Comparison of ENCODE assay signal across 8 mouse cellular contexts in the genomic region with DNA sequence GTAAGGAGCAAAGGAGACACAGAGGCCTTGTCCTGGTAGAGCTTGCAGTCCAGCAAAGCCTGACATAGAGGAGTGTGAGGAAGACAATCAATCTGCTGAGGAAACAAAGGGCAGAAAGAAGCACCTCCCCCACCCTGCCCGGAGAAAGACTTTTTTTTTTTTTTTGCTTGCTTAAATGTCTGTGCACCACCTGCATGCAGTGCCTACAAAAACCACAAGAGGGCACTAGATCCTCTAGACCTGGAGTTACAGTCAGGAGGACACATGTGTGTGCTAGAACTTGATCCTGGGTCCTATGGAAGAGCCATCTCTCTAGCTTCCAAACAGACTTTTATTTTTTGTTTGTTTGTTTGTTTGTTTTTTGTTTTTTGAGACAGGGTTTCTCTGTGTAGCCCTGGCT. TPM values are rescaled to one million over a fixed set of nuclear protein-coding genes. Genes with fewer than 3 reads are reported as not detected.
DNase-seq lines count a peak whose midpoint lies in the region; ATAC-seq and TF ChIP-seq lines count a peak whose summit lies in the region.
"Had no signal": no experiment of that assay in that cellular context is flagged by ENCODE, and none has a peak within 500 bp of the region (broad histone marks: within the 10 kb centered on the region; RNA-seq: fewer than 3 reads in every experiment).

No protein-coding gene starts in this region.

- H3K4me3 ChIP-seq in intestine, postnatal 0 days (ENCODE audit: low read depth, low read length), result no peak overlapping the region
- no peak overlapping the region for H3K4me3 ChIP-seq in intestine, embryonic 15.5 days (replicated peaks)
- H3K4me3 ChIP-seq in CH12.LX (replicated peaks in 1 of 3; ENCODE audit: low read depth in 2 of 3, low read length in 2 of 3, poor library complexity in 1 of 3), result no peak overlapping the region
- no peak overlapping the region for H3K4me3 ChIP-seq in hindbrain, postnatal 0 days (ENCODE audit: low read length)
- no peak overlapping the region for H3K4me3 ChIP-seq in neural tube, embryonic 11.5 days (ENCODE audit: low read depth, low read length)
- H3K4me3 ChIP-seq: megakaryocyte, embryonic 14.5 days had no signal

- H3K4me1 ChIP-seq in intestine, postnatal 0 days (replicated peaks; ENCODE audit: control insufficient read depth, insufficient read depth, low read length), result no peaks in the 10 kb centered on the region
- H3K4me1 ChIP-seq in intestine, embryonic 15.5 days (replicated peaks), result peaks cover 5% of the 10 kb centered on the region; the same call in 1 of the 2 replicates
- peaks cover 5 to 28% of the 10 kb centered on the region in 2 experiments; a peak in 3 of 4 replicates for H3K4me1 ChIP-seq in CH12.LX (ENCODE audit: control insufficient read depth in 1 of 2, insufficient read depth in 2 of 2)
- H3K4me1 ChIP-seq in hindbrain, postnatal 0 days (ENCODE audit: insufficient read depth, low read length), result peaks cover 8% of the 10 kb centered on the region
- peaks cover 5% of the 10 kb centered on the region; the same call in 1 of the 2 replicates for H3K4me1 ChIP-seq in neural tube, embryonic 11.5 days (ENCODE audit: control insufficient read depth, insufficient read depth, low read length)

- TF ChIP-seq CTCF in intestine, postnatal 0 days (IDR thresholded peaks at IDR 0.05; ENCODE audit: low read depth), result peak; percentile 78
- peak; percentile 76 to 78 for TF ChIP-seq CTCF in CH12.LX (conservative IDR thresholded peaks at IDR 0.05 in 1 of 2, IDR thresholded peaks at IDR 0.05 in 1 of 2; ENCODE audit: low read depth in 2 of 2, low read length in 2 of 2)
- peak; percentile 76 for TF ChIP-seq CTCF in hindbrain, postnatal 0 days (IDR thresholded peaks at IDR 0.05; ENCODE audit: low read depth)

- H3K4me2 ChIP-seq in intestine, postnatal 0 days (replicated peaks; ENCODE audit: low read depth), result no peak overlapping the region
- H3K4me2 ChIP-seq in intestine, embryonic 15.5 days (replicated peaks), result no peak overlapping the region
- H3K4me2 ChIP-seq in CH12.LX (ENCODE audit: insufficient read depth, low read depth, poor library complexity, severe bottlenecking), result no peak overlapping the region
- H3K4me2 ChIP-seq in hindbrain, postnatal 0 days (ENCODE audit: low read depth, low read length), result no peak overlapping the region
- no peak overlapping the region for H3K4me2 ChIP-seq in neural tube, embryonic 11.5 days (ENCODE audit: low read depth)

- peaks cover 9% of the 10 kb centered on the region for H3K79me2 ChIP-seq in CH12.LX (replicated peaks; ENCODE audit: control insufficient read depth, extremely low read depth, insufficient read depth, poor library complexity, severe bottlenecking)

- H3K9ac ChIP-seq in intestine, postnatal 0 days (ENCODE audit: low read depth, low read length), result no peak overlapping the region
- no peak overlapping the region for H3K9ac ChIP-seq in intestine, embryonic 15.5 days
- H3K9ac ChIP-seq in CH12.LX (ENCODE audit: insufficient read depth, low read depth), result no peak overlapping the region
- H3K9ac ChIP-seq in hindbrain, postnatal 0 days (replicated peaks; ENCODE audit: low read length), result no peak overlapping the region
- H3K9ac ChIP-seq in neural tube, embryonic 11.5 days (ENCODE audit: low read length), result no peak overlapping the region

- peak; percentile 87 for DNase-seq in CH12.LX (ENCODE audit: extremely low read depth)
- DNase-seq in R1 (ENCODE audit: low read depth, low spot score), result peak; percentile 95
- peak; percentile 80 for DNase-seq in hindbrain, postnatal 0 days (ENCODE audit: low spot score)
- peak; percentile 76 for DNase-seq in neural tube, embryonic 11.5 days (ENCODE audit: low spot score)
- no peak for DNase-seq in urinary bladder, postnatal 4 days (ENCODE audit: low spot score in 2 of 2)

- no peak for ATAC-seq in intestine, postnatal 0 days
- no peak for ATAC-seq in intestine, embryonic 15.5 days
- no peak for ATAC-seq in hindbrain, postnatal 0 days
- no peak for ATAC-seq in neural tube, embryonic 11.5 days (ENCODE audit: insufficient read depth, low FRiP score, low TSS enrichment)

- H3K27ac ChIP-seq in intestine, postnatal 0 days (ENCODE audit: low read depth, low read length), result no peak overlapping the region
- no peak overlapping the region for H3K27ac ChIP-seq in intestine, embryonic 15.5 days
- H3K27ac ChIP-seq in CH12.LX (ENCODE audit: insufficient read depth, low read depth), result no peak overlapping the region
- no peak overlapping the region for H3K27ac ChIP-seq in hindbrain, postnatal 0 days
- H3K27ac ChIP-seq in neural tube, embryonic 11.5 days (ENCODE audit: low read depth, low read length), result no peak overlapping the region

- no peaks in the 10 kb centered on the region for H3K9me3 ChIP-seq in intestine, postnatal 0 days (ENCODE audit: control insufficient read depth)
- H3K9me3 ChIP-seq in intestine, embryonic 15.5 days, result no peaks in the 10 kb centered on the region
- peaks cover 2% of the 10 kb centered on the region for H3K9me3 ChIP-seq in CH12.LX (replicated peaks; ENCODE audit: low read length)
- H3K9me3 ChIP-seq in hindbrain, postnatal 0 days (ENCODE audit: low read length), result no peaks in the 10 kb centered on the region
- H3K9me3 ChIP-seq in neural tube, embryonic 11.5 days (ENCODE audit: control insufficient read depth, low read length), result no peaks in the 10 kb centered on the region
- H3K9me3 ChIP-seq: megakaryocyte, embryonic 14.5 days had no signal

- 0% methylated on average over 1 of the region's 1 CpGs for WGBS in intestine, postnatal 0 days
- 17% methylated on average over 1 of the region's 1 CpGs for WGBS in intestine, embryonic 15.5 days
- WGBS in hindbrain, postnatal 0 days, result 13% methylated on average over 1 of the region's 1 CpGs
- WGBS in neural tube, embryonic 11.5 days, result 0% methylated on average over 1 of the region's 1 CpGs

- H3K27me3 ChIP-seq in intestine, postnatal 0 days (replicated peaks; ENCODE audit: control insufficient read depth, insufficient read depth, low read length), result no peaks in the 10 kb centered on the region
- H3K27me3 ChIP-seq in intestine, embryonic 15.5 days (replicated peaks), result no peaks in the 10 kb centered on the region
- no peaks in the 10 kb centered on the region for H3K27me3 ChIP-seq in CH12.LX (replicated peaks)
- H3K27me3 ChIP-seq in hindbrain, postnatal 0 days (ENCODE audit: insufficient read depth, low read length), result no peaks in the 10 kb centered on the region
- no peaks in the 10 kb centered on the region for H3K27me3 ChIP-seq in neural tube, embryonic 11.5 days (ENCODE audit: control insufficient read depth, insufficient read depth, low read length)
- H3K27me3 ChIP-seq: megakaryocyte, embryonic 14.5 days had no signal

- no peak for TF ChIP-seq EP300 in CH12.LX (IDR thresholded peaks at IDR 0.05; ENCODE audit: low read length)

- in situ Hi-C loops in CH12.LX (cut with MboI; ENCODE audit: low pct_ligation_motif_present, low pct_unique_long_range_greater_than_20kb, low sequenced_read_pairs), result loop anchor here (5.0 kb wide), 1 partner anchor 132 kb away; the partner anchor contains the start of gene Grn

- TF ChIP-seq RAD21 in CH12.LX (IDR thresholded peaks at IDR 0.05; ENCODE audit: low read depth, low read length), result peak; percentile 66

- TF ChIP-seq POLR2A in CH12.LX (IDR thresholded peaks at IDR 0.05; ENCODE audit: low read depth, low read length), result no peak

- H3K36me3 ChIP-seq in intestine, postnatal 0 days (ENCODE audit: control insufficient read depth, insufficient read depth), result no peaks in the 10 kb centered on the region
- no peaks in the 10 kb centered on the region for H3K36me3 ChIP-seq in intestine, embryonic 15.5 days
- peaks cover 0 to 9% of the 10 kb centered on the region in 2 experiments for H3K36me3 ChIP-seq in CH12.LX (replicated peaks in 1 of 2; ENCODE audit: control insufficient read depth in 1 of 2, insufficient read depth in 1 of 2, low read length in 1 of 2)
- no peaks in the 10 kb centered on the region for H3K36me3 ChIP-seq in hindbrain, postnatal 0 days (ENCODE audit: insufficient read depth, low read length)
- H3K36me3 ChIP-seq in neural tube, embryonic 11.5 days (ENCODE audit: control insufficient read depth, insufficient read depth, low read length), result no peaks in the 10 kb centered on the region

- dilution Hi-C loops in CH12.LX (cut with MboI; ENCODE audit: extremely low pct_ligation_motif_present, extremely low pct_unique_long_range_greater_than_20kb, low sequenced_read_pairs), result loop anchor here (25.0 kb wide), 1 partner anchor 112 kb away; the partner anchor contains the start of gene Slc25a39

RNA-seq across cellular contexts. Expression of gene Atxn7l3, which starts 3.4 kb away (rescaled TPM):
- 8.6 and 10.5 TPM in 2 replicates for polyA plus RNA-seq in intestine, postnatal 0 days (2015; fragmentation: Nextera tagmentation; extraction: Ambion mirVana)
- polyA plus RNA-seq in intestine, embryonic 15.5 days (2015; fragmentation: Nextera tagmentation; extraction: Ambion mirVana), result 11.8 and 13.6 TPM in 2 replicates
- total RNA-seq in CH12.LX (2012; rRNA removed) (46.6 and 51.3 TPM in 2 replicates), CH12.LX (2014; rRNA removed) (38.3 and 40.7 TPM in 2 replicates)
- polyA plus RNA-seq in CH12.LX (2012; ENCODE audit: insufficient read length, low read depth), result 52.0 and 59.0 TPM in 2 replicates
- 146 and 149 TPM in 2 replicates for total RNA-seq in hindbrain, postnatal 0 days (2014; rRNA removed)
- polyA plus RNA-seq in hindbrain, postnatal 0 days (2015; fragmentation: Nextera tagmentation; extraction: Ambion mirVana), result 22.8 and 23.7 TPM in 2 replicates
- polyA plus RNA-seq in neural tube, embryonic 11.5 days (2014; fragmentation: Nextera tagmentation; extraction: Ambion mirVana), result 18.8 and 20.0 TPM in 2 replicates

RNA-seq across cellular contexts. Expression of gene Tmub2, which starts 15.1 kb away (rescaled TPM):
- 43.3 and 44.2 TPM in 2 replicates for polyA plus RNA-seq in intestine, postnatal 0 days (2015; fragmentation: Nextera tagmentation; extraction: Ambion mirVana)
- polyA plus RNA-seq in intestine, embryonic 15.5 days (2015; fragmentation: Nextera tagmentation; extraction: Ambion mirVana), result 44.3 and 48.5 TPM in 2 replicates
- total RNA-seq in CH12.LX (2012; rRNA removed), result 27.8 and 31.0 TPM in 2 replicates
- 24.8 and 27.0 TPM in 2 replicates for total RNA-seq in CH12.LX (2014; rRNA removed)
- 32.4 and 32.9 TPM in 2 replicates for polyA plus RNA-seq in CH12.LX (2012; ENCODE audit: insufficient read length, low read depth)
- 81.8 and 92.7 TPM in 2 replicates for total RNA-seq in hindbrain, postnatal 0 days (2014; rRNA removed)
- polyA plus RNA-seq in hindbrain, postnatal 0 days (2015; fragmentation: Nextera tagmentation; extraction: Ambion mirVana), result 71.0 and 72.2 TPM in 2 replicates
- 61.7 and 64.5 TPM in 2 replicates for polyA plus RNA-seq in neural tube, embryonic 11.5 days (2014; fragmentation: Nextera tagmentation; extraction: Ambion mirVana)

RNA-seq across cellular contexts. Expression of gene Ubtf, which starts 19.7 kb away (rescaled TPM):
- 39.6 and 41.9 TPM in 2 replicates for polyA plus RNA-seq in intestine, postnatal 0 days (2015; fragmentation: Nextera tagmentation; extraction: Ambion mirVana)
- polyA plus RNA-seq in intestine, embryonic 15.5 days (2015; fragmentation: Nextera tagmentation; extraction: Ambion mirVana), result 77.8 and 80.2 TPM in 2 replicates
- total RNA-seq in CH12.LX (2012; rRNA removed) (126 and 142 TPM in 2 replicates), CH12.LX (2014; rRNA removed) (89.9 and 99.8 TPM in 2 replicates)
- polyA plus RNA-seq in CH12.LX (2012; ENCODE audit: insufficient read length, low read depth), result 124 and 149 TPM in 2 replicates
- 53.7 and 63.7 TPM in 2 replicates for total RNA-seq in hindbrain, postnatal 0 days (2014; rRNA removed)
- polyA plus RNA-seq in hindbrain, postnatal 0 days (2015; fragmentation: Nextera tagmentation; extraction: Ambion mirVana), result 74.6 and 76.1 TPM in 2 replicates
- 86.0 and 93.2 TPM in 2 replicates for polyA plus RNA-seq in neural tube, embryonic 11.5 days (2014; fragmentation: Nextera tagmentation; extraction: Ambion mirVana)

RNA-seq across cellular contexts. Expression of gene Asb16, which starts 31.3 kb away (rescaled TPM):
- 0.05 and 0.09 TPM in 2 replicates for polyA plus RNA-seq in intestine, postnatal 0 days (2015; fragmentation: Nextera tagmentation; extraction: Ambion mirVana)
- polyA plus RNA-seq in intestine, embryonic 15.5 days (2015; fragmentation: Nextera tagmentation; extraction: Ambion mirVana), result 0.08 TPM in 1 of 2 replicates, not detected in the other
- total RNA-seq in CH12.LX (2012; rRNA removed) (0.04 TPM in 1 of 2 replicates, not detected in the other), CH12.LX (2014; rRNA removed) (not detected in 2 replicates)
- not detected in 2 replicates for polyA plus RNA-seq in CH12.LX (2012; ENCODE audit: insufficient read length, low read depth)
- total RNA-seq in hindbrain, postnatal 0 days (2014; rRNA removed), result 2.2 and 2.6 TPM in 2 replicates
- 0.29 and 0.41 TPM in 2 replicates for polyA plus RNA-seq in hindbrain, postnatal 0 days (2015; fragmentation: Nextera tagmentation; extraction: Ambion mirVana)
- polyA plus RNA-seq in neural tube, embryonic 11.5 days (2014; fragmentation: Nextera tagmentation; extraction: Ambion mirVana), result not detected in 2 replicates

RNA-seq across cellular contexts. Expression of gene BC030867, which starts 51.2 kb away (rescaled TPM):
- 2.7 and 3.4 TPM in 2 replicates for polyA plus RNA-seq in intestine, postnatal 0 days (2015; fragmentation: Nextera tagmentation; extraction: Ambion mirVana)
- polyA plus RNA-seq in intestine, embryonic 15.5 days (2015; fragmentation: Nextera tagmentation; extraction: Ambion mirVana), result 13.1 and 13.5 TPM in 2 replicates
- total RNA-seq in CH12.LX (2012; rRNA removed) (25.6 and 26.2 TPM in 2 replicates), CH12.LX (2014; rRNA removed) (9.7 and 11.4 TPM in 2 replicates)
- 34.0 and 35.2 TPM in 2 replicates for polyA plus RNA-seq in CH12.LX (2012; ENCODE audit: insufficient read length, low read depth)
- total RNA-seq in hindbrain, postnatal 0 days (2014; rRNA removed), result 2.3 and 2.4 TPM in 2 replicates
- polyA plus RNA-seq in hindbrain, postnatal 0 days (2015; fragmentation: Nextera tagmentation; extraction: Ambion mirVana), result 2.1 and 2.3 TPM in 2 replicates
- 17.9 and 18.6 TPM in 2 replicates for polyA plus RNA-seq in neural tube, embryonic 11.5 days (2014; fragmentation: Nextera tagmentation; extraction: Ambion mirVana)

Comparison
In these comparisons a context has a peak if more than half of its experiments do, and no peak if none do; other contexts are left out.
1. DNase-seq: peak in CH12.LX (single experiment), R1 (single experiment), hindbrain, postnatal 0 days (single experiment) and neural tube, embryonic 11.5 days (single experiment); none in urinary bladder, postnatal 4 days (0 of 2).
2. Peak in every context shown above with its lines, with median percentiles within 50 percentile points of each other: CTCF ChIP-seq.